Mouse (Mus musculus) intestine, embryonic 15.5 days (tissue): ENCODE measurements around the gene Rgs6. TPM values are rescaled to one million over a fixed set of nuclear protein-coding genes. Genes with fewer than 3 reads are reported as not detected.

ENCODE experiments used
- ATAC-seq: fragments of 200-750 bp; cut with Nextera tagmentation; 2 replicates; pipeline ENCODE4 v1.8.0; 2017; ENCODE audit warnings: moderate TSS enrichment, moderate library complexity
- H3K27ac ChIP-seq: fragments of 300-500 bp; sonication (generic); 2 replicates; pipeline ENCODE4 v1.5.1; 2015; ENCODE audit warnings: mild to moderate bottlenecking, inconsistent platforms
- H3K27me3 ChIP-seq: fragments of 300-500 bp; sonication (generic); replicated peaks from 2 replicates; pipeline ENCODE4 v1.6.1; 2015; ENCODE audit warnings: inconsistent platforms
- H3K36me3 ChIP-seq: fragments of 300-500 bp; sonication (generic); 2 replicates; pipeline ENCODE4 v1.6.1; 2015; ENCODE audit warnings: inconsistent platforms
- H3K4me1 ChIP-seq: fragments of 300-500 bp; sonication (generic); replicated peaks from 2 replicates; pipeline ENCODE4 v1.6.1; 2015; ENCODE audit warnings: inconsistent platforms
- H3K4me2 ChIP-seq: fragments of 300-500 bp; sonication (generic); replicated peaks from 2 replicates; pipeline ENCODE4 v1.6.1; 2015; ENCODE audit warnings: mild to moderate bottlenecking, inconsistent platforms
- H3K4me3 ChIP-seq: fragments of 300-500 bp; sonication (generic); replicated peaks from 2 replicates; pipeline ENCODE4 v1.5.1; 2015; ENCODE audit warnings: inconsistent platforms
- H3K9ac ChIP-seq: fragments of 300-500 bp; sonication (generic); 2 replicates; pipeline ENCODE4 v1.6.1; 2015; ENCODE audit warnings: inconsistent platforms
- H3K9me3 ChIP-seq: fragments of 300-500 bp; sonication (generic); 2 replicates; pipeline ENCODE4 v1.6.1; 2016; ENCODE audit warnings: inconsistent platforms
- WGBS: fragments of 180-500 bp; shearing (Covaris S2); methylation state at CpG from one replicate; pipeline ENCODE4 v1.1.7; 2015; 5-methylcytosine and 5-hydroxymethylcytosine counted together
- polyA plus RNA-seq: library from polyadenylated mRNA; unstranded; fragments of >200 nt; fragmentation: Nextera tagmentation; extraction: Ambion mirVana; gene quantifications from 2 replicates; pipeline ENCODE4 v1.2.1, GENCODE M21; 2015

Gene Rgs6
- polyA plus RNA-seq, 1 experiment from 2014 or later, result 1.9 TPM

DNA sequence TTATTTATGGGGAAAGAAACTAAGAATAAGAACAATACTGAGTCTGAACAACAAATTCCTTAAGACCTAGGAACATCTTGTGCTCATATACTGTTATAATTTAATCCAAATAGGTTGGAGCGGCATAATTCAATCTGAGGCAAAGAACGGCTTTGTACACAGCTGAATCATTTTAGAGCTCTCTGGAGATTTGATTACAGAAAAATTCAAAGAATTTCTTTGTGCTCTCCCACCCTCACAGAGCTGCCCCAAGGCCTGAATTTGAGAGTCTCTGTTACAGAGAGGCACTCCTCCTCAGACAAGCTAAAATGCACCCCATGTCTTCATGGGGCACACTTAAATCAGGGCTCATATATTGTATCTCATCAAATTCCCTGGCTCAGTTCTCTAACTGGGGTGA lies 332.1 kb downstream of the Rgs6 start:
- no peak overlapping the region for H3K9ac ChIP-seq
- WGBS, result 45% methylated on average over 2 of the region's 2 CpGs
- no peaks in the 10 kb centered on the region for H3K9me3 ChIP-seq
- H3K36me3 ChIP-seq, result no peaks in the 10 kb centered on the region
- ATAC-seq, result no peak
- H3K27ac ChIP-seq, result no peak overlapping the region
- H3K4me3 ChIP-seq, result no peak overlapping the region
- no peaks in the 10 kb centered on the region for H3K27me3 ChIP-seq
- no peak overlapping the region for H3K4me2 ChIP-seq
- no peaks in the 10 kb centered on the region for H3K4me1 ChIP-seq

DNA sequence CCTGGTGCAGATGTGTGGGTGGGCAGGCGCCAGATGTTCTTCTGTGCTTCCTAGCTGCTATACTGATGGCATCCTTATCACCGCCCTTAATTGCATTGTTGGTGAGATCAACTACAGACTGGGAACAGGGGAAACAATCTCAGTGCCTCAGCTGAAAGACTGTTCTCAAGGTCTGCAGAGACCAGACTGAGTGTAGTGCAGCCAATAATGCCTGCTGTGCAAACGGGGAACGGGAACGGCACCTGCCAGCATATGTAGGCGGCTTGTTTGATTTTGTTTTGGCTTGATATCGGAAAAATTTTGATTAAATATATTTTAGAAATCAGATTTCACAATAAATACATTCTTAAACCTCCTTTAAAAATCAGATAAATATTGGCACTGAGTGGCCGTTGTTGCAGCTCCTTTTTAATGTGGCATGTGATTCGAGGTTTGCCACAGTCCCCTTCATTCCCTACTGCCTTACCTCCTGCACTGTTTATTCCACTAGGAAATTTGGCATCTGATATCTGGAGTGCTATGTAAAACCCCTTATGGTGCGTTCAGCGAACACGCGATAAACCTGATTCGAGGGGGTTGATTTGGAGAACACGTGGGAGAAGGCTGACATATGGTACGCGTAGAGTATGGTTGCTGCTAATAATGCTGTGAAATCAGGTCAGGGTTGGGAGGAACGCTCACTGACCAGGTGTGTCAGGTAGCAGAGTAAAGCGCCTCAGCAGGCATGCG lies 333.4 kb downstream of the Rgs6 start:
- H3K9me3 ChIP-seq, result no peaks in the 10 kb centered on the region
- WGBS, result 90% methylated on average over 20 of the region's 20 CpGs

GRCm38 (mm10) chr12:82922856-82923506 lies 334.9 kb downstream of the Rgs6 start:
- no peak overlapping the region for H3K4me3 ChIP-seq
- ATAC-seq, result no peak
- no peaks in the 10 kb centered on the region for H3K9me3 ChIP-seq
- H3K4me1 ChIP-seq, result no peaks in the 10 kb centered on the region
- H3K9ac ChIP-seq, result no peak overlapping the region
- WGBS, result 88% methylated on average over 4 of the region's 4 CpGs
- H3K27me3 ChIP-seq, result no peaks in the 10 kb centered on the region
- H3K36me3 ChIP-seq, result no peaks in the 10 kb centered on the region
- H3K27ac ChIP-seq, result no peak overlapping the region
- no peak overlapping the region for H3K4me2 ChIP-seq

More for the DNA sequence above, 333.4 kb downstream of the Rgs6 start:
- Histone ChIP-seq H3K4me1 (no peaks in the 10 kb centered on the region), H3K27ac (no peak overlapping the region), H3K4me2 (no peak overlapping the region), H3K27me3 (no peaks in the 10 kb centered on the region), H3K9ac (no peak overlapping the region), H3K36me3 (no peaks in the 10 kb centered on the region), H3K4me3 (no peak overlapping the region)
- no peak for ATAC-seq

DNA sequence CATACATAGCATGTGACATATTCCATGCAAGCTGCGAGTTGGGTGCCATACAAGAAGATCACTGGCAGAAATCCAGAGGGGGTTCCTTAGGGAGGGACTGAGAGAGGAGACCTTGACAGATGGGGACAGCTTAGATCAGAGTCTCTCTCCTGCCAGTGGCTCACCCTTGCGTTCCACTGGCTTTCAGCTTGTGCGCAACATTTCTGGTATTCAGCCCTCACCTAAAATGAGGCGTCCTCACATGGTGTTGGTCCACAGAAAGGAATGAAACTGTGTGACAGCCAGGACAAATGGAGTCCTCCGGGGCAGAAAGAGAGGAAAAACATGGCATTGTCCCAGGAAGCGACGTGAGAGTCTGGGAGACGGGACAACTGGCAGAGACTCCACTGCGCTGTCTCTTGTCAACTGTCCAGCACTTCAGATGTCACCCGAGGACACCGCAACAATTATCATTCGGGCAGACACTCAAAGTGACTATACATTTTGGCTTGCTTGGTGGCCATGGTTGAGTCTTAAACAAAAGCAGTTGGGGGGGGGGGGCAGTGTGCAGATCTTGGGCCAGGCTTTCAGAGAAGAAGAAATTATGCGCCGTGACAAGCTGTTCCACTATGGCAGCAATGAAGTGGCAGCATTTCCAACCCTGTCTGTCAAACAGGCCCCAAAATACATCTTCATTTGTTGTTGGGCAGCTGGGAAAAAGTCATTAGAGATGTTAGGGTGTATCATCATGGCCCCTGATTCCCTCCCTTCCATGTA lies 344.8 kb downstream of the Rgs6 start:
- Histone ChIP-seq H3K27ac (no peak overlapping the region), H3K27me3 (no peaks in the 10 kb centered on the region), H3K4me2 (no peak overlapping the region), H3K4me1 (no peaks in the 10 kb centered on the region), H3K9me3 (no peaks in the 10 kb centered on the region), H3K36me3 (no peaks in the 10 kb centered on the region), H3K9ac (no peak overlapping the region), H3K4me3 (no peak overlapping the region)
- ATAC-seq, result no peak
- 71% methylated on average over 14 of the region's 14 CpGs for WGBS

DNA sequence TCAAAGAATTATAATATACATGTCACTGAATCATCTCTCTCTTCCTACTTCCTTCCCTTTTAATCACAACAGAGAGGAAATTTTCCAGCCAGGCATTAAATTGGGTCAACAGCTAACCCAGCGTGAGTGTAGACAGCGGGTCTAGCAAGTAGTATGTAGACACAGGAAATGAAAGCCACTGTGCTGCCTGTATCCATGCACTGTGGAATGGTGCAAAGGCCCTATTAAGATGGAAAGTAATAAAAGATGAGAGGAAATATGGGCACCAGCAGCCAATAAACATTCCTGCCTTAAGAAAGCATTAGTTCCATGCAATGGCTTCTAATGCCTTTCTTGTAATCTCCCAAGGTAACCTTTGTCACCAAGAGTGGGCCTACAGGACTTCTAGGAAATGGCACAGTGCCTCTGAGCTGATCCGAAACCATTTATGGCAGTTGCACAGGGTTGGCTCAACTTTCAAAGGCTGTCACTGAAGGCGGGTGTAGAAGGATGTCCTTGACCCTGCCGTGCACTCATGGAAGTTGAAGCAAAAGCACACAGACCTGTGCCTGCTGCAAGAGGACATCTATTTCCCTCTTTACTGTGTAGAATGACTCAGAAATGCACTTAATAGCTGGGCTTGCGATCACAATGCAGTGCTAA lies 347.1 kb downstream of the Rgs6 start:
- H3K27ac ChIP-seq, result 0 out of 2 replicates have a peak overlapping the region, but pooled peaks have one; percentile 23
- no peaks in the 10 kb centered on the region for H3K36me3 ChIP-seq
- no peaks in the 10 kb centered on the region for H3K27me3 ChIP-seq
- H3K4me2 ChIP-seq, result no peak overlapping the region
- no peaks in the 10 kb centered on the region for H3K4me1 ChIP-seq
- H3K9me3 ChIP-seq, result no peaks in the 10 kb centered on the region
- no peak overlapping the region for H3K4me3 ChIP-seq
- WGBS, result 60% methylated on average over 6 of the region's 6 CpGs
- H3K9ac ChIP-seq, result no peak overlapping the region
- ATAC-seq, result peak; percentile 91

GRCm38 (mm10) chr12:82935767-82936166 lies 347.7 kb downstream of the Rgs6 start:
- Histone ChIP-seq H3K36me3 (no peaks in the 10 kb centered on the region), H3K9me3 (no peaks in the 10 kb centered on the region), H3K27me3 (no peaks in the 10 kb centered on the region), H3K4me3 (no peak overlapping the region), H3K9ac (no peak overlapping the region), H3K27ac (0 out of 2 replicates have a peak overlapping the region, but pooled peaks have one; percentile 23), H3K4me1 (no peaks in the 10 kb centered on the region), H3K4me2 (no peak overlapping the region)
- WGBS, result 41% methylated on average over 1 of the region's 1 CpGs
- ATAC-seq, result peak; percentile 62

DNA sequence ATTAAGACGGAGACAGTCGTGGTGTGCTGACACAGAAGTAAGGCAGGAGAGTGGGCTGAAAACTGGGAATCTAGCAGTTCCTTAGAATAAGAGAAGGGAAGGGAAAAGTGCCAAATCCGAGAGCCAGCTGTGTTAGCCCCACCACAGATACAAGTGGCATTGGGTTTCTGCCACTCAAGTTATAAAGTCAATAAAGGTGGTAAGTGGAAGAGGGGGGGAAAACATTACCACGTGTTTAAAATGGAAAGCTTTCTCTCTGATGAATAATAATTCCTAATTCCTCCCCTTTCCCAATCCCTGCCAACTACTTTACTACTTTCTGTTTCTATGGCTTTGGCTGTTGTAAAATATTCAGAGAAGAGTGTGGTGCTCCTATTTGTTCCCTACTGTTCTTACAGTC lies 352.4 kb downstream of the Rgs6 start:
- Histone ChIP-seq H3K4me3 (no peak overlapping the region), H3K9me3 (no peaks in the 10 kb centered on the region), H3K9ac (no peak overlapping the region), H3K27ac (no peak overlapping the region), H3K4me2 (no peak overlapping the region), H3K4me1 (no peaks in the 10 kb centered on the region), H3K27me3 (no peaks in the 10 kb centered on the region), H3K36me3 (no peaks in the 10 kb centered on the region)
- 65% methylated on average over 4 of the region's 4 CpGs for WGBS
- ATAC-seq, result no peak

DNA sequence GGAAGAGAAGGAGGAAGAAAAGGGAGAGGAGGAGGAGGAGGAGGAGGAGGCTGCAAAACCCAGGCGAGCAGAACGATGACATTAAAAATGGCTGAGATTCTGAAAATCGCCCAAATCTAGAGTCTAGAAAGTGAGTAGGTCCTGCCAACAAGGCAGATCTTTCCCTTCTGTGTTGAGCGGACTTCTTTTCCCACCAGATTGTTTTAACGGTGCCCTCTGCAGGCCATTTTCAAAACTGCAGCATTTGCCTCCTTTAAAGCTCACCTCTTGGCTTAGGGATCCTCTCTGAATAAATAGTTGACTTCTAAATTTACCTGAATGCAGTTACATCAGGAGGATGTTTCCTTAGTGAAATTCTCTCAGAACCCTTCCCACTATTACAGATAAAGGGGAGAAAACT lies 358.4 kb downstream of the Rgs6 start:
- peak; percentile 47; the same call in 1 of the 2 replicates for ATAC-seq
- H3K27ac ChIP-seq, result no peak overlapping the region
- no peaks in the 10 kb centered on the region for H3K36me3 ChIP-seq
- no peaks in the 10 kb centered on the region for H3K27me3 ChIP-seq
- H3K4me3 ChIP-seq, result no peak overlapping the region
- 16% methylated on average over 5 of the region's 5 CpGs for WGBS
- no peaks in the 10 kb centered on the region for H3K9me3 ChIP-seq
- no peak overlapping the region for H3K9ac ChIP-seq
- H3K4me1 ChIP-seq, result no peaks in the 10 kb centered on the region
- no peak overlapping the region; the same call in 1 of the 2 replicates for H3K4me2 ChIP-seq

DNA sequence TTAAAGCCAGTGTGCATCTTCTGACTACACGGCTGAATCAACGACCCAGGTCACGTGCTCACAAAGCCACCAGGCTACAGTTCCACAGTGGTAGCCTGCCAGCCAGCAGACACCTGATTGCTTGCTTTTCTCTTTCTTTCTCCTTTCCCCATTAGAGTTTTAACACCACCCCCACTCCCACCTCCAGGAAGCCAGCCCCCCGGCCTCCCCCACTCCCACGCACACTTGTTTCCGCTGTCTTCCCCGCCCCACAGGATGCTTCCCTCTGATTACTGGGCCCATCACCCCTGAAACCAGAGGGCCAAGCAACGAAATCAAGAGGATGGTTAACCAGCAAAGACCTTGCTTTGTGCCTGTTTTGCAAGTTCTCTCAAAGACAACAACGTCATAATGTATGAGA lies 373.0 kb downstream of the Rgs6 start:
- H3K4me3 ChIP-seq, result no peak overlapping the region
- no peak overlapping the region for H3K27ac ChIP-seq
- H3K36me3 ChIP-seq, result no peaks in the 10 kb centered on the region
- H3K9me3 ChIP-seq, result no peaks in the 10 kb centered on the region
- ATAC-seq, result no peak
- 80% methylated on average over 9 of the region's 9 CpGs for WGBS
- H3K9ac ChIP-seq, result no peak overlapping the region
- peaks cover 6% of the 10 kb centered on the region for H3K4me1 ChIP-seq
- no peak overlapping the region for H3K4me2 ChIP-seq
- no peaks in the 10 kb centered on the region for H3K27me3 ChIP-seq

DNA sequence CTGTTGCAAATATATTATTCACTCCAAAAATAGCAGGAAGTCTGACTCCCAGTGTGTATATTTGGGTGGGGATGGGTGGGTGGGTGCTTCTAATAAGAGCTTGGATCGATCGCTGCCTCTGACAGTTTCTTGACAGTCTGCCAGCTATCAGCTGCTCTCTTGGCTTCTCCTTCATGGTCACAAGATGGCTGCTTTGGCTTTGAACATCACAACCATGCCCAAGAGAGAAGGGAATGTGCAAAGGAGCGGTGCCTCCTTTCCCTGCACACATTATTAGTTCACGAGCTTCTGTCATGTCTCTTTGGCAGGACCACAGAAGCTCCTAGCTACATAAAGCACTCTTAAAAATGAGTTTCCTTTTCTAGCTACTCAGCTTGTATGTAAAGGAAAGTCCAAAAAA lies 373.8 kb downstream of the Rgs6 start:
- Histone ChIP-seq H3K9me3 (no peaks in the 10 kb centered on the region), H3K36me3 (no peaks in the 10 kb centered on the region), H3K4me2 (no peak overlapping the region), H3K4me3 (no peak overlapping the region), H3K4me1 (peaks cover 6% of the 10 kb centered on the region), H3K9ac (no peak overlapping the region), H3K27ac (no peak overlapping the region), H3K27me3 (no peaks in the 10 kb centered on the region)
- 67% methylated on average over 4 of the region's 4 CpGs for WGBS
- ATAC-seq, result no peak

DNA sequence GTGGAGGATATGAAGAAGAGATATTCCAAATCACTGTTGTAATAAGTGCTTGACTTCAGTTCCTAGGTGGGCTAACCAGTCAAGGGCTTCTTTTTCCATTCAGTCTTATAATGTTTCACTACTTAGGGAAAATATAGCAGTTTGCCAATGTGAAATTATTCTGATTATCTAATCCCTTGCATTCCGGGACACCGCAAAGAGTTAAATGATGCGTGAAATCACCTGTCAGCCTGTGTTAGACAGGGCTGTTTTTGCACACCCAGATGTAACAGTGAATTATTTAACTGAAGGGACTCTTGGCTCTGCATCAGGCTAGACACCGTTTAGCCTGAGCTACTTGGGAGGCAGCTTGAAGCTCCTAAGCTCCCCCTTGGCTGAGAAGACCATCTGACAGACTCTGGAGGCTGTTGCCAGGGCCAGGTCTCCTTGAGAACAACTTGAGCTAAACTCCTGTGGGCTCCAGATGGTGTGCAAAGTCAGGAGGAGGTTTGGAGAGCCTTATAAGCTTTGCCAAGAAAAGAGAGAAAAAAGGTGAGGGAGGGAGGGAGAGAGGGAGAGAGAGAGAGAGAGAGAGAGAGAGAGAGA lies 382.5 kb downstream of the Rgs6 start:
- Histone ChIP-seq H3K4me3 (no peak overlapping the region), H3K4me2 (no peak overlapping the region), H3K36me3 (no peaks in the 10 kb centered on the region), H3K4me1 (no peaks in the 10 kb centered on the region), H3K9me3 (no peaks in the 10 kb centered on the region), H3K27me3 (no peaks in the 10 kb centered on the region), H3K9ac (no peak overlapping the region), H3K27ac (no peak overlapping the region)
- ATAC-seq, result no peak
- 89% methylated on average over 4 of the region's 4 CpGs for WGBS

DNA sequence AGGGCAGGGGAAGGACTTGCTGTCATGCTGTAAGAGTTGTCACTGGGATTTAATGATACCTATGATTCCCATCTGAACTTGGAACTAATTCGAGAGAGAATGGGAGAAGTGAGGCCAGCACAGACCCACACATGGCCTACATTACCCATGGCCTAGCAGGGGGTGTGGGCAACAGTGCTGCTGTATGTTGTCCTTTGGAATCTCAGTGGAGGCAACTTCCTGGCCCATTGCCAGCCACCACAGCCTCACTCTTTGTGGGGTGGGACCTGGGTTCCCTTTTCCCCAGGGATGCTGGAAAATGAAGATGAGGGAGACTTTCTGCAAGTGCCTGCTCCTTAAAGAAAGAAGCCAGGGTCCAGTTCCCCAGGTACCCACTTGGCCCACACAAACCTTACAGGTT lies 383.1 kb downstream of the Rgs6 start:
- Histone ChIP-seq H3K9ac (no peak overlapping the region), H3K4me3 (no peak overlapping the region), H3K27ac (no peak overlapping the region), H3K36me3 (no peaks in the 10 kb centered on the region), H3K4me2 (no peak overlapping the region), H3K9me3 (no peaks in the 10 kb centered on the region), H3K27me3 (no peaks in the 10 kb centered on the region), H3K4me1 (no peaks in the 10 kb centered on the region)
- WGBS, result 76% methylated on average over 1 of the region's 1 CpGs
- ATAC-seq, result no peak
